Mouse (Mus musculus): ENCODE measurements at regions not wholly inside any gene's neighbourhood (a gene's known extent, or its start where the extent isn't known, plus 50 kb on each side); places are given as distances from the start of the nearest gene placed in this dataset.

GRCm38 (mm10) chr12:51001096-51001495, 346.8 kb upstream of the G2e3 start:
- H3K4me3 ChIP-seq (ENCODE audit: control insufficient read depth in 1 of 2, insufficient read depth in 1 of 2, low read depth in 2 of 2, low read length in 2 of 2): no peak overlapping the region
- H3K27ac ChIP-seq (ENCODE audit: control insufficient read depth, low read depth, low read length): no peak overlapping the region
- no peak for TF ChIP-seq CHD2 (IDR thresholded peaks at IDR 0.05; ENCODE audit: low read length)
- TF ChIP-seq MAX (IDR thresholded peaks at IDR 0.05; ENCODE audit: low read length): no peak
- TF ChIP-seq ZKSCAN1 (IDR thresholded peaks at IDR 0.05; ENCODE audit: low read depth, low read length): no peak
- no peak overlapping the region for H3K9ac ChIP-seq (ENCODE audit: control insufficient read depth, low read depth, low read length, poor library complexity, severe bottlenecking)
- no peaks in the 10 kb centered on the region for H3K79me2 ChIP-seq (ENCODE audit: control insufficient read depth, insufficient read depth, low read length, poor library complexity)
- H3K27me3 ChIP-seq (ENCODE audit: control insufficient read depth in 1 of 2, insufficient read depth in 2 of 2, low read length in 2 of 2): no peaks in the 10 kb centered on the region
- H3K36me3 ChIP-seq (ENCODE audit: control insufficient read depth in 1 of 2, insufficient read depth in 2 of 2, low read length in 2 of 2): no peaks in the 10 kb centered on the region
- no peaks in the 10 kb centered on the region for H3K4me1 ChIP-seq (ENCODE audit: control insufficient read depth in 1 of 2, insufficient read depth in 2 of 2, low read length in 2 of 2)
- no peaks in the 10 kb centered on the region for H3K9me3 ChIP-seq (replicated peaks; ENCODE audit: insufficient read depth, low read length)
- DNase-seq (ENCODE audit: low read depth, low spot score): no peak

- H3K9me3 ChIP-seq (replicated peaks; ENCODE audit: insufficient read depth, low read length): no peaks in the 10 kb centered on the region
- TF ChIP-seq MAZ (IDR thresholded peaks at IDR 0.05; ENCODE audit: low read depth, low read length) (no peak), TAL1 (IDR thresholded peaks at IDR 0.05; ENCODE audit: low read length) (no peak), USF2 (IDR thresholded peaks at IDR 0.05; ENCODE audit: borderline replicate concordance in 1 of 2, insufficient read depth in 1 of 2, low read depth in 1 of 2, low read length in 2 of 2) (no peak), EP300 (IDR thresholded peaks at IDR 0.05; ENCODE audit: low read depth in 1 of 2, low read length in 2 of 2) (no peak), TCF12 (IDR thresholded peaks at IDR 0.05; ENCODE audit: low read depth, low read length) (no peak), NELFE (IDR thresholded peaks at IDR 0.05; ENCODE audit: low read depth, low read length) (no peak), UBTF (IDR thresholded peaks at IDR 0.05; ENCODE audit: borderline replicate concordance, insufficient read depth, low read depth, low read length) (no peak), MXI1 (IDR thresholded peaks at IDR 0.05; ENCODE audit: low read depth, low read length) (no peak)
- H3K36me3 ChIP-seq (ENCODE audit: control insufficient read depth in 1 of 2, insufficient read depth in 2 of 2, low read length in 2 of 2): no peaks in the 10 kb centered on the region
- no peak overlapping the region for H3K9ac ChIP-seq (ENCODE audit: control insufficient read depth, low read depth, low read length, poor library complexity, severe bottlenecking)
- DNase-seq (ENCODE audit: low read depth, low spot score): no peak
- H3K27me3 ChIP-seq (ENCODE audit: control insufficient read depth in 1 of 2, insufficient read depth in 2 of 2, low read length in 2 of 2): no peaks in the 10 kb centered on the region
- no peaks in the 10 kb centered on the region for H3K4me1 ChIP-seq (ENCODE audit: control insufficient read depth in 1 of 2, insufficient read depth in 2 of 2, low read length in 2 of 2)
- no peak overlapping the region for H3K27ac ChIP-seq (ENCODE audit: control insufficient read depth, low read depth, low read length)
- no peak overlapping the region for H3K4me3 ChIP-seq (ENCODE audit: control insufficient read depth in 1 of 2, insufficient read depth in 1 of 2, low read depth in 2 of 2, low read length in 2 of 2)
- no peaks in the 10 kb centered on the region for H3K79me2 ChIP-seq (ENCODE audit: control insufficient read depth, insufficient read depth, low read length, poor library complexity)
These were observed 347.4 kb upstream of the G2e3 start for GRCm38 (mm10) chr12:51000281-51001075.

Data from MEL (cell line).